Mouse (Mus musculus) ZHBTc4 (cell line): ENCODE measurements around the gene Atf7ip2.
A peak's percentile ranks its signal among the peaks of the same experiment; 100 is the strongest.

Experiments used
- DNase-seq: peaks from one replicate; pipeline ENCODE4 v3.0.0-alpha.2; 2011; ENCODE audit warnings: low read depth, low spot score

Atf7ip2 gene

DNA sequence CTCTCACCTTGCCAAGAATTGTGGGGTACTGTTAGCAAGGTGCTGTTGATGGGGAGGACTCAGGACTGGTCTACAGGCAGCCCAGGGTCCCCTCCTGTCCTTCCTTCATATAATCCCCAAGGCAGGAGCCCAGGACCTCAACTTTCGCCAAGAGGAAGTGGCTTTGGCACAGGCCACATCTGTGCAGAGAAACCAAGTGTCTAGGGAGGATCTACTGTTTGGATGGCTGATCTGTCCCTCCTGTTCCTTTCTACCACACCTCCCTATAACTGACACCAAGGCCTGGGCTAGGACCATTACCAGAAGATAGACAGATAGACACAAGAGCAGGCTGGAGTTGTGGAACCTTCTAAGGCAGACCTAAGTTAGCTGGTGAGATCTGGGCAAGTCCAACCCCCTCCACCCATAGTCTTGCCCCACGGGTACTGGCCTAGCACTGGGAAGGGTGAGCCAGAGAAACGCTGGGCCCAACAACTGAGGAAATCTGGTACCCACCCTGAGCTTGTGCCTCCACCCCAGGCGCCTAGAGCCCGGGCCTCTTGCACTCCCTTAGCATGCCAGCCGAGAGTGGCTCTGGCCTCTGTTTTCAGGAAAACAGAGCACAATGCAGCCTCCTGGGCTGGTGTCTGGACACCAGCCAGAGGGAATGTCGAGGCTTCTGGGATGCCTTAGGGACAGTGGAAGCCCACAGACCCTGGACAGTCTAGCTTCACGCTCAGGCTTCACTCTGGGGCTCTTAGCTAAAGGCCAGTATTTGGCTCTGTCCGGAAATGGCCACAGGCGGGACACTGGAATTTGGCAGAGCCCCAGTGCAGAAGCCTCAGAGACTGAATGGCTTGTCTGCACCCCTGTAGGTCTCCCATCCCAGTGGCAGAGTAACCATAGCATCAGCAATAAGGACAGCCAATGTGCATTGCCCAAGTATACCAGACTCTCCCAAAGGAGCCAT is 105.5 kb downstream of the Atf7ip2 start:
- no peak for DNase-seq

DNA sequence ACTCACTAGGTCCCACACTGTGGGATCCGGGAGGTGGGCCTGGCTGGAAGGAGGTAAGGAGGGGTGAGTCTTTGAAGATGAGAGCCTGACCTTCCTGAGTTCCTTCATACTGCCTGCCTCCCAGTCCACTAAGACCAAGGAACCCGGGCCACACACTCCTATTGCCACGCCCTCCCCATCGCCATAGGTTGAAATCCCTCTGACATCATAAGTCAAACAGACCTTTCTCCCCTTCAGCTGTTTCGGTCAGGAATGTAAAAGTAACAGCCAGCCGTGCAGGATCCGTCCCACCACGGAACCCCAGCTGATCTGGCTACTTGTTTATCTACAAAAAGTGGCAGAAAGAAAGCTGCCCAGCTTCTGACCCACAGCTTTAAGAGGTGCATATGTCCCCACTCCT is 107.1 kb downstream of the Atf7ip2 start:
- DNase-seq = peak; percentile 54

DNA sequence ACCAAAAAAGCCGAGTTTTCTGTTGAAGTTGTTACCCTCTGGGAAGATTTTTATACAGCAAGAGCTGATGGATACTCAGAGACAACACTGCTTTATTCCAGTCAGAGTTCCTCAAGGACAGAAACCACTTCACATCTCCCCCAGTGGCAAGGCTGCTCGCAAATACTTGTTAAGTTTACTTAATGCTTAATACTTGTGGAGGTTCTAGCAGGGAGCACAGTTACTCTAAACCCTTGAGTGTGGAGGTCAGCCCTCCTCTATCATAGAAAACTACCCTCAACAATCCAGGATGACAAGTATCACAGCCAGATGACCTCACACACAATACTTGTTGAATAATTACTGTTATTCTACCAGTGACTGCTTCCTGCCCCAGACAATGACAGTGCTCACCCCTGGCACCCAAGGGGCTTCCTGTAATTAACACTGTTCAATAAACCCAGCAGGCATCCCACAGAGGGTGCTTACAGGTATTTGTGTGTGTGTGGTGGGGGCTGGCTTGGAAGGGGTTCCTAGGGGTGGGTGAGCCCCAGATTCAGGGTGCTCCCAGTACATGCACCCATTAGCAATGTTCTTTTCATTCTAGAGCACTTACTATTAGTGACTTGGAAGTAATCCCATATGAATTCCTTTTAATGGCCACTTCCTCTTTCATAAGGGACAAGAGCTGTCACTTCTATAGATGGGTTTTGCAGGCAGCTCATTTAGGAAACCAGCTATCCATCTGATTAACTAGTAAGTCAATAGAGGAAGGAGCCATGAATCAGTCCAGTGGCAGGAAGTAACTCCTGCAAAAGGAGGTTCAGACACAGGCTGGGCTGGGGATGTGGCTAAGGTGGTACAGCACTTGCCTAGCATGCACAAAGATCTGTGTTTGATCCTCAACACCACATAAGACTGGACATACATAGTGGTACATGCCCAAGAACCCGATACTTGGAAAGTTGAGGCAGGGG is 108.0 kb downstream of the Atf7ip2 start:
- no peak for DNase-seq
